Mouse (Mus musculus) heart, adult 11 months (tissue): ENCODE data around the gene Plekha7.

Experiments
- DNase-seq: peaks from one replicate; pipeline ENCODE4 v3.0.0; 2022

Gene Plekha7

DNA sequence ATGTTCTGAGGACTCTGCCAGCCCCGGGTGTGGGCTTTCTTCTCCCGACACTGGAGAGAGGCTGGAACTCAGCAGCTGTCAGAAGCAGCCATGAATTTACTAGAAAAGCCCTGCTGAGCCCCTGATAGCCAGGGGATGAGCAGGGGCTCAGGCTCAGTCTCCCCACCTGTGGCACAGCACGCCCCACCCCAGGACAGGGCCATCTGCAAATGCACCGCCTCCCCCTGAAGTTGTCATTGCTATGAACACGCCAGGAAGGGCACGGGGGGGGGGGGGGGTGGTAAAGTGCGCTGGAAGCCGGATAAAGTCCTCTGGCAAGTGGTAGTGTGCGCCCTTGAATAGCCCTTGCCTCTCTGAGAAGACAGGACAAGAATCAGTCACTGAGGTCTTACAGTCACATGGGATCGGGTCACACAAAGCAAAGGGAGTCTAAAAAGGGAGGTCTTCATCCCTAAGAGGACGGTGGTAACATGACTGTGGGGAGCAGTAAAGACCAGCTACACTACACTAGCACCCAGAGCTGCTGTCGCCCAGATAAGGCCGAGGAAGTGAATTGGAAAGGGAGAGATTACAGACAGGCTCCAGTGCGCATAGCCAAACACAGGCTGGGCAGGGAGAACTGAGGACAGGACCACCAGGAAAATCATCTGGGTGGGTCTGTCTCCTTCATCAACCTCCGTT, 61.3 kb downstream of the Plekha7 start:
- no peak for DNase-seq

DNA sequence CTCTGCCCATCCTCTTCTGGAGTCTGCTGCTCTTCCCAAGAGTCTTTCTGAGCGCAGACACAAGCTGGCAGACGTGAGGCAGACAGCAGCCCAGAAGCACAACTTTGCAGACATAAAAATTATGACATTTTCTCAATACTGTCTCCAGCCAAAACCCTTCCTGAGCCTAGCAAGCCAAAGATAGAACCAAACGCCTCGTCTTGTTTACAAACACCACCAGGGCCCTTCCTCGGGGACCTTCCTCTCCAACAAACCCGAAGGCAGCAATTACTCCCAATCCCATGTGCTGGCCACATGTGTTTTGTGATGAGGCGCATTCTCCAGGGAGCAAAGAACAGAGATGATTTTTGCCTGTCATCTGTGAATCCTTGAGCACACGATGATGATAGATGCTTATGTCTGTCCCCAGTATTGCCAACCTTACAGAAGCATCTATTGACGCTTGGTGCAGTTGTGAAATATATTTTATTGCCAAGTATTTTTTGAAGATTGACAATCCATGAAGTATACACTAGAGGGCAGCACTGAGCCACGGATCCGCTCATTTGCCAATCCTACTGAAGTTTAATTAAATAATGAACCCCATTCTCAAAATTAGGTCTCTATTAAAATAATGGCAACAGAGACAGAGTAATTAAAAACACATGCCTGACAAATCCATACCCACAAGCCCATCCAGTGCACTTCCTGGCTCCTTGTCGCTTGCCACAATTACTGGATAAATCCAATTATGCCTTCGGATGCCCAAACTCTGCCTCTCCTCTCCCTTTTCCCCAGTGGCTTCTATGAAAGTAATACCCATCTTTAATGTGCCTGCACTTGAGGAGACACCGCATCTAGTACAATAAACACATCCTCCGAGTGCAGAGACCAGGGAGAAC, 62.1 kb downstream of the Plekha7 start:
- no peak for DNase-seq

DNA sequence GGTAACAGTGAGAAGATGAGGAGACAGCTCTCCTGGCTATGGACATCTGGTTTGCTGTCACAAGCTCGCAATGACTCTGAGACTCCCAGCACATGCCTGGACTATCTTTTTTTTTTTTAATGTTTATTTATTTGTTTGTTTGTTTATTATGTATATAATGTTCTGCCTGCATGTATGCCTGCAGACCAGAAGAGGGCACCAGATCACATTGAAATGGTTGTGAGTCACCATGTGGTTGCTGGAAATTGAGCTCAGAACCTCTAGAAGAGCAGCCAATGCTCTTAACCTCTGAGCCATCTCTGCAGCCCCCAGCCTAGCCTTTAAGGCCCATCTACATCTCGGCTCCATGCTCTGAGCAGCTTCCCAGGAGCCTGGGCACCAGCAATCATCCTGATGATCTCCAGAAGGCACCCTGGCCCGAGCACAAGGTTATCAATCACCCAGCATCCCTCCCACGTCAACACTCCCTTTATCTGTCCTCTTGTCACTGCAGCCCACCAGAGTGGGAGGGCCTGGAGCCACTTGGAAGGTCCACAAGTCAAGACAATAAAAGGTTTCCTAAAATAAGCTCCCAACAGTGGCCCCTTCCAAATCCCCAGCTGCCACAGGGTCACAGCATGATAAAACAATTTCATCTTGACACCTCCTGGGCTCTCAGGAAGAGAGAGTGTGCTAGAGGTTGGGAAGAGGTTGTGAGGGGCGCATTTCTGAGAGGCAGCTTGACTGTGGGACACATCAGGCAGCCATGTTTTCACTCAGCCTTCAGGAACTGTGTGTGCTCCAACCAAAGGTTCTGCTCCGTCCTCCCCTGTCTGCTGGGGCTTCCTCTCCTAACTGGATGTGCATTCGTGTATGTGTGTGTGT, 63.6 kb downstream of the Plekha7 start:
- DNase-seq: no peak

DNA sequence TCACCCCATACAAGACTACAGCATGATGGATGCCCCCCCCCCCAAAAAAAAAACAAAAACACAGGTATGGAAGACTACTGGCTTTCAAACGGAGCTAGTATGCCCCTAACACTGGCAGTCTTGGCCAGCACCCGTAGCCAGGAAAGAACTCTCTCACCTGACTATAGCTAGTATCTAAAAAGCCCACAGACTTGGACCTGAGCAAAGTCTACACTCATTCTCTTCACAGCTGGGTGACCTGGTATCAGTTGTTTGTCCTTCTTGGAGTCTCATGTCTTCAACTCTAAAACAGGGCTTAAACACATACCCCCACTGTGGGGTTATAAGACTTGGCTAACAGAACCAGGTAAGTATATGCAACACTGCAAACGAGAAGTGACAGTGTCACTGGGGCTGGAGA, 65.4 kb downstream of the Plekha7 start:
- DNase-seq: no peak

DNA sequence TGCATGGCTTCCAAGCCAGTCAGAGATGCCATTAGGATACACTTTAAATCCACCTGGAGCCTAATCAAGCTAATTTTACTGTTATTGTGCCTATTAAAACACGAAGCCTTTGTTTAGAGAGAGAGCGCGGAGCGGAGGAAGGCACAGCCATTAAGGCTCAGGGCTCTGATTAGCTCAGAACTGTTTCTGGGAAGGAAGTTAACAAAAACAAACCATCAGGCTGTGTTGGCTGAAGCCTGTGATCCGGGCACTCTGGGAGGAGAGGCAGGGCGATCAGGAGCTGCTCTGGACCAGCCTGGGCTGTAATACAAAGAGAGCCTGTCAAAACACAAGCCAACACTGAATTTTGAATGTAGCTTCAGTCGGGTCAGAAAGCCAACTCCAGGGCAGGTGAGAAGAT, 66.6 kb downstream of the Plekha7 start:
- DNase-seq: peak; percentile 93

DNA sequence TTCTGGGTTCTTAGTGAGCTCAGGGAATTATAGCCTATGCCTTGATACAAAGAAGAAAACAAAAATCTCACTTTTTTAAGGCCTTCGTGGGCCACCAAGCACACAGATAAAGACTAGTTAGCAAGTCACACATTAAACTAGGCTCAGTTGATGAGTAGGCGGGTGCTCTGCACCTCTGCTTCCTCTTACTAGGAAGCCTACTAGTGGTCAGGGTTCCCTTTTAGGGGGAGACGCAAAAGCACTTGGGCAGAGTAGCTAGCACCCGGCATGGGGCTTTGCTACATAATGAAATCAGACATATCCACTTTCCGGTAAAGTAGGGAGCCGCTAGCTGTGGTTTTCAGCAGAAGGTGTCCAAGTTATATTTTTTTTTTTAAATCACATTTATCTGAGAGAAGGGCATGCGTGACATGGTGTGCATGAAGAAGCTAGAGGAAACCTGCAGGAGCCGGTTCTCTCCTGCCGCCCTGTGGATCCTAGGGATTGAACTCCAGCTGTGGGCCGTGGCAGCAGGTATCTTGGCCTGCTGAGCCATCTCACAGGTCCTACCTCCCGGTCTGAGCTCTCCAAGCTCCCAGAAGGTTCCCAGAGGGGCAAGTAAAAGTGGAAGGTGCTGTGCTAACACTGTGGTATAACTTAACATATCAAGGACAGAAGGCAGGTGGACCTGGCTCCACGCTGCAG, 67.2 kb downstream of the Plekha7 start:
- no peak for DNase-seq

DNA sequence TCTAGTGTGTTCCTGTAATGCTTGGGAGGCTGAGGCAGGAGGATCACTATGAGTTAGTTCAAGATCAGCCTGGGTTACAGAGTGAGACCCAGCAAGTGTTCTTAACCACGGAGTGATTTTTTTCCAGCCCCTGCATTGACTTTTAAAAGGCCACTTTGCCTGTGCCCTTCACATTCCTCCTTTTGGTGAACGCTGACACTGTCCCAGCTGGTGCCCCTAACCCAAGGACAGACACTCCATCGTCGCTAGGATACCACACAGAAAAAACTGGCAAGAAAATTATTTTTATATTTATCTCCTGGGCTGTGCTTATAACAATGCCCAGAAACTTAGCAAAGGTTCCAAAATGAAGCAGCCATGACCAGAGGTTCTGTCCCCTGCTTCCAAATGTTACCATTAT, 67.8 kb downstream of the Plekha7 start:
- DNase-seq: no peak

DNA sequence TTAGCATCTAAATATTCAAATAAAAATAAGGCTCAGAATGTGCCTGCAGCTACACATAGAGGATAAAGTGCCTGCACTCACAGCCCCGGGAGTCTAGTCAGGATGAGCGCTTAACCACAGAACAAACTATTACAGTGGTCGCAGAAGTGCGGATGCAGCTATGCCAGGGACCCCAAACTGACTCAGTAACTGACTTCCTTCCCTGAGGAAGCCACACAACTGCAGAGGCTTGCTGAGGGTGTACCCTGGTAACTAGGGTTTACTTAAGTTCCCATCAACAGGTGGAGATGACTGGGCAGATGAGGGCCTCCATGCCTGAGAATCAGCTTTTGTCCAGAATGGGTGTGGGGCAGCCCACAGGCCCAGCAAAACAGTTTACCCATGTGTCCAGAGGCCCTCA, 69.9 kb downstream of the Plekha7 start:
- no peak for DNase-seq

DNA sequence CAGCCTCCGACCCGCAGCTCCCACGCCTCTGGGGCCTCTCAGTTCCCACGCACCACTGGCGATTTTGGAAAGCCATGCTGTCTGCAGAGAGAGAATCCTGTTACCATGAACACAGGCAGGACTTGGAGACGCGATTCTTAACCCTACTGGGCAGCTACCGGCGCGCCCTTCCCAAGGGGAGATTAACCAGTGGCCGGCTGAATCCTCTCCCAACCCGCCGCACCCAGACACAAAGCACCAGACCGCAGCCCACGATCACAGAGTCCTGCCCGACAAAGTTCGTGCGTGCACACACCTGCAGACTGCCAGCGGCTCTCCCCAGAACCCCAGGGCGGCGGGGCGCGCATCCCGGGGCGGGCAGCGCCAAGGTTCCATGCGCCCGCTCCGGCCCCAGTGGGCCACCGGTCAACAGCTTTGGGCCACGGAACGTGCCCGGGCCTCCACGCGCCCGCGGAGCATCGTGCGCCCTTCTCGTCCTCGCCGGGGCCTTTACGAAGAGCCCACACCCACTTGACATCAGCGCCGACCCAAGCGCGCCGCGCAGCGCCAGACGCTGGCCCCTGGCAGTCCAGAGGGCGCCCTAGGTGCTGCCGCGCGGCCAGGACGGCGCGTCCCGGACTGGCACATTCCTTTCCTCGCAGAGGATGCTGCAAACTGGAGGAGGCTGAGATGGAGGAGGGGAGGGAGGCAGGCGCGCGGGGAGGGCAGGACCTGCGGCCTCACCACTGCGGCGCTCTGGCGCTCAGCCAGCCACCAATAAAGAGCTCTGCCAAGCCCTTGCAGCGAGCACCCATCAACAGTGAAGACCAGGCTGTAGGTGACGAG, 70.8 kb downstream of the Plekha7 start:
- peak; percentile 96 for DNase-seq

DNA sequence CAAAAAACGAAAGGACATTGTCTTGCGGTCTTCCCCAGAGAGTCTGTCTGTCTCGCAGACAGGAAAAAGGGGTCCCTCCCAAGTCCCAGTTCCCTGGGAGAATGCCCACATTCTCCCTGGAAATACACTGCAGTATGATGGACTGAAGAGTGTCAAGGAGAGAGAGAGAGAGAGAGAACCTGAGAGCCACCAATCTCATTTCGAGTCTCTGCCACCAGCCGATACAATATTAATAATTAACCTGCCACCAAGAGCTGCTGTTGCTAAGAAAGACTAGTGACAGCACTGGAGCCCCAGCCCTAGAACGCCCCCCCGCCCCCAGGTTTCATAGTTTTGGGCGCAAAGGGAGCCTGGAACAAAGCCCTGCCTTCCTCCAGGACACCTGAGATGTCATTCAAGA, 71.6 kb downstream of the Plekha7 start:
- DNase-seq: no peak

DNA sequence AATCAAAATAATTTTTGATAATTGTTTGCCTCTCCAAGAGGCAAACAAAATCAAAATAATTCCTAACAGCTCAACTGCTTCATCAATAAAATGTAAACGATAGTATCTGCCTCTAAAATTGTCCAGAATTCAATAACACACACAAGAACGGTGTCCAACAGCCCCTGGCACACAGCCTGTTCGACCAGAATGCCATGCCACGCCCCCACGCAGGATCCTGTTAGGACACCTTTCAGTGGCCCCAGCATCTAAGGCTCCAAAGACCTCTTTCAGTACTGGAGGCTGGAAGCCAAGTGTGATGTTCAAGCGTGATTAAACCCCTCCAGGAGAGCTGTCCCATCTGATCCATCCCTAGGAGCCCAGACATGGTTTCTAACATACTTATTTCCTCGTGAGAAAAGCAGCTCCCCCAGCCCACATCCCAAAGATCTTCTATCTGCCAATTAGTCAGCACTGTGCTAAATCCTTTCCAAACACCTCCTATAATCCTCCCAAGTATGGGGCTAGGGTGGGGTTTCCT, 73.8 kb downstream of the Plekha7 start:
- DNase-seq: no peak

DNA sequence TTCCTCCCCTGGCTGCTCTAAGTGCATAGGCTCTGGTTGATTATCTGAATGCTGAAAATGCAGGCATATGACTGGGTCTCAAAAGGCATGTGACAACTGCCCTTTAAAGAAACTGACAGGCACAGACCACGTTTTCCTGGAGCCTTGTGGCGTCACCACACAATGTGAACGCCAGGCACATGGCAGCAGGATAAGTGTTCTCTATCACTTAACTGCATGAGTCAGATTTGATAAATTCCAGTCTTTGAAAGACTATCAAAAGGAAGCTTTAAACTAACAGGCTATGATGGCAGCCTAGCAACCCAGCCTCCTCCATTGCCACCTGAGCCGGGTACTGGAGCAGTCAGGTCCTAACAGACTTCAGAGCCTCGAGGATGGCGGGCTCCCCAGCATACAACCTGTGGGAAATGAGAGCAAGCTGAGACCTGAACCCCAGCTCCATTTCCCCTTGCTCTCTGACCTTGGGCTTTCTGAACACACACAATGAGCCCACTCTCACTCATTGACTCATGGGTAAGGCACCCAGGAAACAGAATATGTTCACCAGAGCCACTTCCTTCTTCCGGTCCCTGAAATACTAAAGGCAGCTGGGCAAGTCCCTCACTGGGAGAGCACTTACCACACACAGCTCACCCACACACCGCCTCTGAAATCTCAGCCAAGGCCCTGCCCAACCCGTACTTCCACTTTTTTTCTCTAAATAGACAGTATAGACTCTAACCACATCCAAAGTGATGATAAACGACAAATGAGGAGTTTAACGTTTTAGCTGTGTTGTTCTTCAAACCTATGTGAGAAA, 77.2 kb downstream of the Plekha7 start:
- no peak for DNase-seq

DNA sequence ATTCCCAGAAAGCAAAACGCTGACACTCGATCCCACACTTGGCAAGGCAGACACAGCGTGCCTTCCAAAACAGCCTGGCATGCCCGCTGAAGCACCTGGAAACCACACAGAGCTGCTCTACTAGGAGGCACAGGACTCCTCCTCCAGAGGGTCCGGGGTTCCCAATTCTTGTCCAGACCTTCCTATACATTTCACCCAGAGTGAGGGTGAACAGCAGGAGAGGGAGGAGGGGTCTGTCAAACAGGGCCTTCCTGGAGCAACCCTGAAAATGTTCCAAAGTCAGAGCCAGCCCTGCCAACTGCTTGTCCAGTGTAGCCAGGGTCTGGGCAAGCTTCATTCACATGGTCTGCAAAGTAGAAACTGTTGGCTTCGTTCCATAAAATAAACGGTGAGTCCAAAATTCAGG, 81.3 kb downstream of the Plekha7 start:
- no peak for DNase-seq

DNA sequence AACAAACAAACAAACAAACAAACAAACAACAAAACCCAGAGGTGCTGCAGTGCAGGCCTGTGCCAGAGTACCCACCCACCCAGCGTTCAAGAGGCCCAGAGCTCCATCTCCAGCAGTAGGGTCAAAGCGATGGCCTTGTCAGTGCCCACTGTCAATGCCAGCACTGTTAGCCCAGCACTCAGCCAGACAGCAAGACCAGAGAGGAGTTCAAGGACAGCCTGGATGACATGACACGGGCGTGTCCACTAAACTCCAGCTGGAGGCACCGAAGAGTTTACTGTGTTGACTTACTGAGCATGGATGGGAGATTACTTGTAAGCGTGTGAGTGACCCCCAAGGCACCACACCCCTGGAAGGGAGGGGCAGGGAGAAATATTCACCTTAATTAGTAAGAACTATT, 81.9 kb downstream of the Plekha7 start:
- DNase-seq: no peak

DNA sequence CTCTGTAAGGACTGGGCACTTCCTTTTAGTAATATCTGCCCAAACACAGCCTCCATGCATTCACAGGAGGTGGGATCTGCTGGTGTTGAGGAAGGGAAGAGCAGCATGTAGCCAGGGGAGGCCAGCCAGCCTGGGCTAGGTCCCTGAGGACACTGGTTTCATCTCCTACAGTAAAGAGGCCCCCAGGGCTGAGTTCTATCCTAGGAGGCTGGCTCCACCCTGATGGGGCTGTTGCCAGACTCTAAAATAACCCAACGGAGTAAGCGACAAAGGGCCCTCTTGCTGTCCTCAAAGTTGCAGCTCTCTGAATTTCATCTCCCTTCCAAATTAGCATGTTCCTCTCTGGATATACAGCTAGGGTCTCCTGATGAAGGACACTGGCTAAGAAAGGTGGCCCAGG, 83.6 kb downstream of the Plekha7 start:
- no peak for DNase-seq

DNA sequence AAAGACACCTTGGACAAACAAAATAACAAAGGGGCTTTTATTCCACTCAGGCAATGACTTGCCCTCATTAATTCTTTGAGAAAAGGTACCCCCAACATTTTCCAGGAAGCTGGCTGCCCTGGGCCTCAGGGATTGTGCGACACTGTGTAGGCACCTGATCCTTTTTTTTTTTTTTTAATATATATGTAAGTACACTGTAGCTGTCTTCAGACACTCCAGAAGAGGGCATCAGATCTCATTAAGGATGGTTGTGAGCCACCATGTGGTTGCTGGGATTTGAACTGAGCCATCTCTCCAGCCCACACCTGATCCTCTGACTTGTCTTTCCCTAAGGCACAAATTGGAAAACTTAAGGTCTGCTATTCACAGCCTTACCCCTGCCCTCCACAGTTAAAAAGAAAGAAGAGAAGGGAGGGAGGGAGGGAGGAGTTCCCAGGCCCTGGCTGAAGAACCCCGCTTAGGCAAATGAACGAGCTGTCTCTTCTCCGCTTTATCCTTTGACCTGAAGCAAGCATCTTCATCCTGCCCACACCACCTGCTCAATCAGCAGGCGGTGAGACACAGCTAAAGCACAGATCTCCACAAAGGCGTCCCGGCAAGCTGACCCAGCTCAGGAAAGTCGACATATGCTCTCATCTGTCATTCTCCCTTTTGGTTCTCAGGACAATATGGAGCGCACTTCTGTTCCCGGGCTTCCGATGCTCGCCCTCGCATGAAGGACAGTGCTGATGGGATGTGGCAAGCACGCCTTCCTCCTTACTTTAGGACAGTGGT, 85.0 kb downstream of the Plekha7 start:
- no peak for DNase-seq

DNA sequence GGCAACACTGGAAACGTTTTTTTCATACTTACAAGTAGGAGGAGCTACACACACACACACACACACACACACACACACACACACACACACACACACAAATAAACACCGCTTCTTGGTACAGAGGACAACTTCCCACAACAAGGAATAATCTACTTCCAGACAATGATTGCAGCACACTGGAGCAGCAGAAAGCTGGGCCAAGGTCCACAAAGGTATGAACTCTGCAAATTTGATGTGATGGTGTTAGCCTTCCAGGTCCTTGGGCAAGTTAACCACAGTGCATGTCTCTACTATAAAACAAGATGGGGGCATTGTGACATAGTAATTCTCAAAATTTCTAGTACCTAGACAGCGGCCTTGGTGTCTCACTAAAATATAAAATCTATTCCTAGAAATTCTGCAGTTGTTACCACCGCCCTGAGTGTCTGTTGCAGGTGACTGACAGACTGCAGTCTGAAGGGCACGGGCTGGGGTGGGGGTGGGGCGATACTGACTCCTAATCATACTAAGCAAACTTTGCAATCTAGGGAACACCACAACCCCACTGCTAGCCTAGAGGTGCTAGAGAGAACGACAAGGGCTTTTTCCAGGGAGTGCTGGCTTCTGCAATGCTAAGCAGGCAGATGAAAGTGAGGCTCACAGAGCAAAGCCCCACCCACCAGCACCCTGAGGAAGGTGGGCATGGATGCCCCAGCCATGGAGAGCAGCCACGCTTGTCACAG, 85.7 kb downstream of the Plekha7 start:
- no peak for DNase-seq

DNA sequence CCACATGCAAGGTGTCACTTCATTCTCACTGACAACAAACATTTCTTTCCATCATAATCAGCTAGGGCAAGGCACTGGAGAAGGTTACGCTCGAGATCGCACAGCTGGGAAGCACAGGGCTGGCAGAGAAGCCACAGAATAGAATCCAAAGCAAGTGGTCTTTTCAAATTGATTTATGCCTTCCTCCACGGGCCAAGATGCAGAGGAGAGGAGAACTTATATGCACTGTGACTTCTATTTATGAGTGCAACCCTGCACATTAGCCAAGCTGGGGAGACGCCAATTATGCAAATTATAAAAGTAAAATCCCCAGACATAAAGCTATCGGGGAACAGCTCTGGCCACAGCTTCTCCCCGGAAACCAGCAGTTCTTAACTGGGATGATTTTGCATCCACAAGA, 86.3 kb downstream of the Plekha7 start:
- DNase-seq: no peak

DNA sequence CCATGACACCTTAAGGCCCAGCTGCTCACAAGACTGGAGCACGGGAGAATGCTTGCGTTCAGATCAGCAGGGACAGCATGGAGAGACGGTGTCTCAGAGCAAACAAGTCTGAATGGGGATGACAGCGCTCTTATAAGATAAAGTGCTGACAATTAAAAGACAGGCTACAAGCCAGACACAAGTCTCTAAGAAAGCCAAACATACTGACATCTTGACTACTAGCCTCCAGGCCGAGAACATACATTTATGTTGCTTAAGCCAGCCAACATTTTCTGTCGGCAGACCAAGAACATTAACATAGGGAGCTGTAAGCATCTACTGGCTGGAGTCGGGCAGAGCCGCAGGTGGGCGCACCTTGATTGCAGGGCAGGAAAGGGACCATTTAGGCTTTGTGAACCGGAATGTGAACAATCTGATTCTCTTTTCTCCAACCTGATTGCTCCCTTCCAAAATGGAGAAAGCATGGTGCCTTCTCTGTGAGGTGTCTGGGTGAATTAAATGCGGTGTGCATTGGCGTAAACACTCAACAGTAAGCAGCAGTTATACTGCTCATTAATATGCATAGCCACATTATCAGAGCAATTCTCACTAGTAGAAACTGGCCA, 88.0 kb downstream of the Plekha7 start:
- DNase-seq: no peak
